Mouse (Mus musculus): Measurements from ENCODE around the gene Nfib. TPM values are rescaled to one million over a fixed set of nuclear protein-coding genes. Genes with fewer than 3 reads are reported as not detected.

Nfib gene
- polyA plus RNA-seq, 1 experiment from 2014 or later: 75.7 TPM

DNA sequence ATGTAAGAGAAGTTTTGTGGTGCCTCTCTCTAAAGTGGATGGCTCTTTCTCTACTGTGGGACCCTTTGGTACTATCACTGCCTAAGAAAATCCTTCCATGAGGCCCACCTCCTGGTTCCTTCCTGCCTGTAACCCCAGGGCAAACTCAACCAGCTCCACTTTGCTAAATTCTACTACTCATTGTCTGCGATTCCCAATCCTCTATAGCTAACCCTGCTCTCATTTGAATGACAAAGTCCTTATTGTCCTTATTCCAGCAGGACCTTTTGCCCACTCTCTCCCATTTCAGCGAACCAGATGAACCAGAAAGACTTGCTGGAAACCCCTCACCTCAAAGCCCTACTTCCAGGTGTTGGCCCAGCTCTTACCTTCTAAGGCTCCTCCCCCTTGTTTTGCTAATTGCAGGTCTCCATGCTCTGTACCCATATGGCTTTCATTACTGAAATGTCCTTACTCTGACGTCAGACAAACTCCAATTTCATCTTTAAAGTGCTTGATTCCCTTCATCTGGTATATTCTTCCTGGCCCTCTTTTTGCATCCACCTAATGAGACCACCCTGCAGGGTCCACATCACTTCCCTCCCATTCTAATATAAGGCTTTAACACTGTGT is 304.0 kb downstream of the Nfib start:
- Histone ChIP-seq H3K36me3 (ENCODE audit: control insufficient read depth, insufficient read depth, low read length) (no peaks in the 10 kb centered on the region), H3K9ac (ENCODE audit: low read depth, low read length) (no peak overlapping the region), H3K27ac (ENCODE audit: low read depth, low read length) (no peak overlapping the region), H3K4me3 (ENCODE audit: low read length) (no peak overlapping the region), H3K4me2 (ENCODE audit: low read length) (no peak overlapping the region), H3K9me3 (ENCODE audit: control insufficient read depth, low read length) (no peaks in the 10 kb centered on the region), H3K27me3 (replicated peaks; ENCODE audit: control insufficient read depth, insufficient read depth, low read length) (no peaks in the 10 kb centered on the region), H3K4me1 (ENCODE audit: control insufficient read depth, insufficient read depth, low read depth, low read length) (peaks cover 24% of the 10 kb centered on the region)
- no peak for ATAC-seq
- WGBS: 19% methylated on average over 3 of the region's 3 CpGs

- Histone ChIP-seq H3K36me3 (ENCODE audit: control insufficient read depth, insufficient read depth, low read length) (no peaks in the 10 kb centered on the region), H3K4me2 (ENCODE audit: low read length) (no peak overlapping the region)
- ATAC-seq: peak; percentile 19
These were observed 305.0 kb downstream of the Nfib start for GRCm38 (mm10) chr4:82400536-82400935.

DNA sequence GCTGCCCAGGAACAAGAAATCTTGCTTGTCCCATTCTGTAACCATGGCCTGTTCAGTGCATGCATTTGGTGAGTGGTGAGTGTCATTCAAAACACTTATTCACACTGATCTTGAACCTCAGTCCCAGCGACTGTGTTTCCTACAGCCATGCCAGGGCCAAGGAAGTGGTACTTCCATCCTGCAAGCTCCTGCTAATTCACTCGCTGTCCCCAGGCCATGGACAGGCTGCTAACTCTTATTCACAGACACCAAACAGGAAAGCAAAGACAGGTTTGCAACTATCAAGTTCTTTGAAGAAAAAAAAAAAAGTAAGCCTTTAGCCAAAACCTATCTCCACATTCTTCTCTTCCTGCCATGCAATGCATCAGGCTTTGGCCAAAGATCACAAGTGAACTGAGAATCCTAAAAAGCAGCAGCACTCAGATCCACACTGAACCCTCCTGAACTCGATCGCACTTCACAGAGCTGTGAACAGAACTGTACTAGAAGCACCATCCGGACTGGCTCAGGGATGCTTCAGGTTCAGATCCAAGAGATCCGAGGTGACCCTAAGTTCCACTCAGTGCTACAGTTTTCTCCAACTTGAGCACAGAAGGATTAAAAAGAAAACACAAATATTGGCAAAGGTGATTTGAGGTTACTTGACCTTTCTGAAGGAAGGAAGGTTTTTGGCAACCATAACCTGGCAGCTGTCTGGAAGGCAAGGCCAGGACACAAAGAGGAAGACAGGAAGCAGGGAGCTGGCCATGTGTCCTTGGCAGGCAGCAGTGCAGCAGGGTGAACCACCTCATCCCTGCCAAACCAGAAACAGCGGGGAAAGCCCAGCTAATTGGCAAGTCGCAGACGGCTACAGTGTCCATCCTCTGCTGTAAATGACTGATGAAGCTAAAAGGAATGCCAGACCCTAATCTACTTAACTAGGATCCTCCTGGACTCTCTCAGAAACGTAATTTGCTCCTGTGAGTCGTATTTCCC is 305.9 kb downstream of the Nfib start:
- Histone ChIP-seq H3K27me3 (replicated peaks; ENCODE audit: control insufficient read depth, insufficient read depth, low read length) (no peaks in the 10 kb centered on the region), H3K9me3 (ENCODE audit: control insufficient read depth, low read length) (no peaks in the 10 kb centered on the region), H3K27ac (ENCODE audit: low read depth, low read length) (peak overlapping the region; percentile 36; the same call in 1 of the 2 replicates), H3K36me3 (ENCODE audit: control insufficient read depth, insufficient read depth, low read length) (no peaks in the 10 kb centered on the region), H3K9ac (ENCODE audit: low read depth, low read length) (no peak overlapping the region), H3K4me2 (ENCODE audit: low read length) (no peak overlapping the region), H3K4me3 (ENCODE audit: low read length) (no peak overlapping the region), H3K4me1 (ENCODE audit: control insufficient read depth, insufficient read depth, low read depth, low read length) (peaks cover 22% of the 10 kb centered on the region)
- WGBS: 45% methylated on average over 11 of the region's 11 CpGs
- peak; percentile 81 for ATAC-seq

More at GRCm38 (mm10) chr4:82400536-82400935, 305.0 kb downstream of the Nfib start:
- Histone ChIP-seq H3K4me3 (ENCODE audit: low read length) (no peak overlapping the region), H3K4me1 (ENCODE audit: control insufficient read depth, insufficient read depth, low read depth, low read length) (peaks cover 24% of the 10 kb centered on the region), H3K27me3 (replicated peaks; ENCODE audit: control insufficient read depth, insufficient read depth, low read length) (no peaks in the 10 kb centered on the region), H3K9me3 (ENCODE audit: control insufficient read depth, low read length) (no peaks in the 10 kb centered on the region), H3K27ac (ENCODE audit: low read depth, low read length) (no peak overlapping the region), H3K9ac (ENCODE audit: low read depth, low read length) (no peak overlapping the region)
- WGBS: 16% methylated on average over 5 of the region's 5 CpGs

GRCm38 (mm10) chr4:82398282-82398681 is 307.3 kb downstream of the Nfib start:
- H3K4me2 ChIP-seq (ENCODE audit: low read length): no peak overlapping the region
- H3K9ac ChIP-seq (ENCODE audit: low read depth, low read length): no peak overlapping the region
- peaks cover 11% of the 10 kb centered on the region for H3K4me1 ChIP-seq (ENCODE audit: control insufficient read depth, insufficient read depth, low read depth, low read length)
- no peak overlapping the region for H3K4me3 ChIP-seq (ENCODE audit: low read length)
- H3K27me3 ChIP-seq (replicated peaks; ENCODE audit: control insufficient read depth, insufficient read depth, low read length): no peaks in the 10 kb centered on the region
- WGBS: 74% methylated on average over 2 of the region's 2 CpGs
- no peaks in the 10 kb centered on the region for H3K36me3 ChIP-seq (ENCODE audit: control insufficient read depth, insufficient read depth, low read length)
- no peaks in the 10 kb centered on the region for H3K9me3 ChIP-seq (ENCODE audit: control insufficient read depth, low read length)
- no peak overlapping the region for H3K27ac ChIP-seq (ENCODE audit: low read depth, low read length)
- ATAC-seq: no peak

DNA sequence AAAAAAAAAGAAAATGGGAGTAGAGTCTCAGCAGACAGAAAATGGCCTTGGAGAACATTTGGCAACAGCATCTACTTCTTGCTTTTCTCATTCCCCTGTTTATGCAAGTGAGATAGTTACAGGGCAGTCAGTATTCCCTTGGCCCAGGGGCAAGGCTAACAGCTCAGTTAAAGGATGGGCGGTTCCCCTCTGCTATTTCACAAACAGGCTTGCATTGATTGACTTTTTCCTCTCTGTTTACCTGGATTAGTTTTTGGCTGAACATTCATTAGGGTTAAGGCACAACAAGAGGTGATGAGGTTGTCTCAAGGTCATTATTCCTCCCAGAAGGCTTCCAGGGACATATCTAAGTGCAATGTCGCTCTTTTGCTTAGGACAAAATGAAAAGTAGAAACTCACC is 308.7 kb downstream of the Nfib start:
- Histone ChIP-seq H3K27me3 (replicated peaks; ENCODE audit: control insufficient read depth, insufficient read depth, low read length) (no peaks in the 10 kb centered on the region), H3K4me2 (ENCODE audit: low read length) (no peak overlapping the region), H3K4me3 (ENCODE audit: low read length) (no peak overlapping the region), H3K4me1 (ENCODE audit: control insufficient read depth, insufficient read depth, low read depth, low read length) (peaks cover 11% of the 10 kb centered on the region), H3K9me3 (ENCODE audit: control insufficient read depth, low read length) (no peaks in the 10 kb centered on the region), H3K36me3 (ENCODE audit: control insufficient read depth, insufficient read depth, low read length) (no peaks in the 10 kb centered on the region), H3K27ac (ENCODE audit: low read depth, low read length) (no peak overlapping the region), H3K9ac (ENCODE audit: low read depth, low read length) (no peak overlapping the region)
- ATAC-seq: no peak
- 90% methylated on average over 2 of the region's 2 CpGs for WGBS

- no peak for ATAC-seq
- no peaks in the 10 kb centered on the region for H3K27me3 ChIP-seq (replicated peaks; ENCODE audit: control insufficient read depth, insufficient read depth, low read length)
- no peak overlapping the region for H3K4me3 ChIP-seq (ENCODE audit: low read length)
- 76% methylated on average over 4 of the region's 4 CpGs for WGBS
- H3K36me3 ChIP-seq (ENCODE audit: control insufficient read depth, insufficient read depth, low read length): no peaks in the 10 kb centered on the region
- H3K27ac ChIP-seq (ENCODE audit: low read depth, low read length): no peak overlapping the region
- H3K4me2 ChIP-seq (ENCODE audit: low read length): no peak overlapping the region
- peaks cover 11% of the 10 kb centered on the region for H3K4me1 ChIP-seq (ENCODE audit: control insufficient read depth, insufficient read depth, low read depth, low read length)
- H3K9ac ChIP-seq (ENCODE audit: low read depth, low read length): no peak overlapping the region
- H3K9me3 ChIP-seq (ENCODE audit: control insufficient read depth, low read length): no peaks in the 10 kb centered on the region
These were observed 309.5 kb downstream of the Nfib start for GRCm38 (mm10) chr4:82396003-82396402.

DNA sequence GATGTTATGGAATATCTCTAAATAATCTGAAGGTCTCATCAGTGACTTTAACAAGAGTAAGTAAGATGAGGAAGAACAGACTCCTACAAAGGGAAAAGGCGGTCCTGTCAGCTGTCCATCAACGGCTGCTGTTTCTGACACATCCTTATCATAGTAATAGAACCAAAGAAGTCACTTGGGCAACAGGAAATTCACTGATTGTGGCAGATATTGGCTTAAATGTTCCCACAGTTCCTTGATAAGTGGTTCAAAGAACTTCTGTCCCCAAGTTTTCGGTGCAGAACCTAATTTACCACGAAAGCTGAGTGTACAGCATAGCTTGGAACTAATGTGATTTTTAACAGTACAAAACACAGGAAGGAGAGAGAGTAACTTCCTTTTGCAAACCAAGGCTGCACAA is 311.2 kb downstream of the Nfib start:
- no peak overlapping the region for H3K27ac ChIP-seq (ENCODE audit: low read depth, low read length)
- no peaks in the 10 kb centered on the region for H3K27me3 ChIP-seq (replicated peaks; ENCODE audit: control insufficient read depth, insufficient read depth, low read length)
- H3K4me3 ChIP-seq (ENCODE audit: low read length): no peak overlapping the region
- no peak overlapping the region for H3K9ac ChIP-seq (ENCODE audit: low read depth, low read length)
- ATAC-seq: no peak
- WGBS: 78% methylated on average over 4 of the region's 4 CpGs
- H3K4me1 ChIP-seq (ENCODE audit: control insufficient read depth, insufficient read depth, low read depth, low read length): no peaks in the 10 kb centered on the region; the same call in 1 of the 2 replicates
- no peak overlapping the region for H3K4me2 ChIP-seq (ENCODE audit: low read length)
- no peaks in the 10 kb centered on the region for H3K36me3 ChIP-seq (ENCODE audit: control insufficient read depth, insufficient read depth, low read length)
- H3K9me3 ChIP-seq (ENCODE audit: control insufficient read depth, low read length): no peaks in the 10 kb centered on the region

DNA sequence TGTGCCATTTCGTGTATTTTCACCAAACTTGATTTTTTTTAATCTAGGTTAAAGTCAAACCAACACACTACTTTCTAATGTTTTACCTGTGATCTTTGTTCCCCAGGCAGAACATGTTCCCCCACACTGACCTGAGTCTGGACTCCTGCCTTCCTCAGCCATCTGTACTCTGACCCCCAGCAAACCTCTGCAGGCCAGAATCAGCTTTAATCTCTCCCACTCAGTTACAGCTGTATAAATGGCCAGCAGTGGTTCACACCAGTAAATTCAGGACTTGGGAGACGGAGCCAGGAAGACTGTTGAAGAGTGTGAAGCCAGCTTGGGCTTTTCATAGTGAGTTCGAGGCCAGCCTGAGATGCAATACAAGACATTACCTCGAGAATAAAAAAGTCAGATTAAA is 312.5 kb downstream of the Nfib start:
- 80% methylated on average over 4 of the region's 4 CpGs for WGBS
- ATAC-seq: no peak

GRCm38 (mm10) chr4:82392496-82392895 is 313.1 kb downstream of the Nfib start:
- Histone ChIP-seq H3K27ac (ENCODE audit: low read depth, low read length) (no peak overlapping the region), H3K27me3 (replicated peaks; ENCODE audit: control insufficient read depth, insufficient read depth, low read length) (no peaks in the 10 kb centered on the region), H3K4me1 (ENCODE audit: control insufficient read depth, insufficient read depth, low read depth, low read length) (no peaks in the 10 kb centered on the region), H3K4me2 (ENCODE audit: low read length) (no peak overlapping the region), H3K9ac (ENCODE audit: low read depth, low read length) (no peak overlapping the region), H3K36me3 (ENCODE audit: control insufficient read depth, insufficient read depth, low read length) (no peaks in the 10 kb centered on the region), H3K4me3 (ENCODE audit: low read length) (no peak overlapping the region), H3K9me3 (ENCODE audit: control insufficient read depth, low read length) (no peaks in the 10 kb centered on the region)
- WGBS: 74% methylated on average over 9 of the region's 9 CpGs
- no peak for ATAC-seq

More for the DNA sequence above, 312.5 kb downstream of the Nfib start:
- H3K27ac ChIP-seq (ENCODE audit: low read depth, low read length): no peak overlapping the region
- no peak overlapping the region for H3K4me3 ChIP-seq (ENCODE audit: low read length)
- no peaks in the 10 kb centered on the region for H3K27me3 ChIP-seq (replicated peaks; ENCODE audit: control insufficient read depth, insufficient read depth, low read length)
- no peak overlapping the region for H3K4me2 ChIP-seq (ENCODE audit: low read length)
- H3K36me3 ChIP-seq (ENCODE audit: control insufficient read depth, insufficient read depth, low read length): no peaks in the 10 kb centered on the region
- no peaks in the 10 kb centered on the region for H3K4me1 ChIP-seq (ENCODE audit: control insufficient read depth, insufficient read depth, low read depth, low read length)
- no peaks in the 10 kb centered on the region for H3K9me3 ChIP-seq (ENCODE audit: control insufficient read depth, low read length)
- H3K9ac ChIP-seq (ENCODE audit: low read depth, low read length): no peak overlapping the region

All from hindbrain, embryonic 16.5 days (tissue).